Mouse (Mus musculus): ENCODE measurements around the gene Bri3bp.
"Not testable (repeated sequence)": the region's sequence is repeated elsewhere in the genome, so short reads cannot be mapped to it uniquely, and the experiment has no call there.

Gene Bri3bp

DNA sequence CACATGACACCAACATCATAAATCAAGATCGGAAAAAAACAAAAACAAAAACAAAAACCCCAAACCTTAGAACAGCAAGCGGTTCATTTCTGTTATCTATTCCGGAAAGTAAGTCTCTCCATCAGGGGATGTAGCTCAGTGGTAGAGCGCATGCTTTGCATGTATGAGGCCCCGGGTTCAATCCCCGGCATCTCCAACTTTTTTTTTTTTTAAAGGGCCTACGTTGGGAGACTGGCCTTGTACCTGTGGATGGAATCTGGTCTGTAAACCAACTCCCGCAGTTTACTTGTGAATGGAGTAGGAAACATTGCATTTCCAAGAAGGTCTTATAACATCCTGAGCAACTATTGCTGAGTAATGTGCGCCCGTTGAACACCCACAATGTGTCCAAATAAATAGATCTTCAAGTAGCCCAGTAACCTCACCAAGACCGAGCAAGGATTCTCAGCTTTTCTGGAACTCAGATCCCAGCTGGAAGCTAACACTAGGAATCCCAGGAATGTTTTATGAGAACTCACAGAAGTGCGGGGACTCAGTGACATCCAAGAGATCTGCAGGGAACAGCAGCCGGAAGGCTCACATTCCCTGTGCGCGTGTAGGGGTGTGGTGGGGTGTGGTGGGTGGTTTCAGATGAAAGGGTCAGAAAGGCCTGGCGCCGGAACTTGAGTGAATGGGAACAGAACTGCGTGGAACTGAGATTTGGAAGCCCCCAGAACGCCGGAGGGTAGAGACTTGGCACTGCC lies 31.8 kb upstream of the Bri3bp start:
- DNase-seq = peak; percentile 61

DNA sequence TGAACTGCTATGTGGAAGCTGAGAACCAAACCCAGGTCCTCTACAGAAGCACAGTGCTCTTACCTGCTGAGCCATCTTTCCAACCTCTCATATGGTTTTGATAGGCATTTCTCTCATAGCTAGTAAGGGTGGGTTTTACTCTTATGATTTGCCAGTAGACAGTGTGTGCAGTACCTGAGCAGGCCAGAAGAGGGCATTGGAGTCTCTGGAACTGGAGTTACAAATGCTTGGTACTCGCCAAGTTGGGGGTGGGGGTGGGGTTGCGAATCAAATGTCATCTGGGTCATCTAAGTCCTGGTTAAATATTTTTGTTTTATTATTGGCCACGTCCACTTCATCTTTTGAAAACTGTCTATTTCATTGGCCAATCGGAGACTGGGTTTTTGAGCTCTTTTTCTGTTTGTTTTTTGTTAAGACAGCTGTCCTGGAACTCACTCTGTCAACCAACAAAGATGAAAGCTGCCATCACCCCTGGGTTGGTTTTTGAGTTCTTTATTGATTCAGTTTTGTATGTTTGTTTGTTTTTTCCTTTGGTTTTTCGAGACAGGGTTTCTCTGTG lies 29.3 kb upstream of the Bri3bp start:
- peak; percentile 85 for DNase-seq

DNA sequence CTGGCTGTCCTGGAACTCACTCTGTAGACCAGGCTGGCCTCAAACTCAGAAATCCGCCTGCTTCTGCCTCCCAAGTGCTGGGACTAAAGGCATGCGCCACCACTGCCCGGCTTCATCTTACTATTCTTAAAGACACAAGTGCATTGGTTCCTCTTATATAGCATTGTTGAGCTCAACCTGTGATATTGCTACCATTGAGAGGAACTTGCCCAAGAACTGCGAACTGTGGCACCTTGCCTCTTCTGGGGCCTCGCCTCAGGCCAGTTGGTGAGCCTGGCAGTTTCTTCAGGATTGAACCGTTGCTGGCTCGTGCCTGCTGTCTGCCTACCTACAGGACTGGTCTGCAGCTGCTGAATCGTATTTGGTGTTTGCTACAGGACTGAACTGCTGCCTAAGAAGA lies 28.8 kb upstream of the Bri3bp start:
- DNase-seq = not testable (repeated sequence)

DNA sequence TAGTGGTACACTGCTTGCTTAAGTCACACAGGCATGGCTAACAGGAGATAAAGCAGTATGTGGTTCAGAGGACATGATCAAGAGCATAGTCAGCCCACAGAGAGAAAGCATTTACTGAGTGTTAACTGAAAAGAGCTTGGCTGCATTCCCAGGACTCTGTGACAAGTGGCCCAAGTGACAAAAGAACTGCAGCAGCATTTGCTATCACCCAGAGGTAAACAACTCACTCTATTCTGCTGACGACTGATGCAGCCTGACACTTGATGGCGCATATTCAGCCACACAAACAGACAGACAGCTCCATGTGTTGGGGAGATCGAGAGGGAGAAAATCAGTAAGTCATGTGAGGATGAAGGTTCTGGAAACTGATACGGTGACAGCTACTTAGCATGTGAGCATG lies 27.6 kb upstream of the Bri3bp start:
- DNase-seq = no peak

DNA sequence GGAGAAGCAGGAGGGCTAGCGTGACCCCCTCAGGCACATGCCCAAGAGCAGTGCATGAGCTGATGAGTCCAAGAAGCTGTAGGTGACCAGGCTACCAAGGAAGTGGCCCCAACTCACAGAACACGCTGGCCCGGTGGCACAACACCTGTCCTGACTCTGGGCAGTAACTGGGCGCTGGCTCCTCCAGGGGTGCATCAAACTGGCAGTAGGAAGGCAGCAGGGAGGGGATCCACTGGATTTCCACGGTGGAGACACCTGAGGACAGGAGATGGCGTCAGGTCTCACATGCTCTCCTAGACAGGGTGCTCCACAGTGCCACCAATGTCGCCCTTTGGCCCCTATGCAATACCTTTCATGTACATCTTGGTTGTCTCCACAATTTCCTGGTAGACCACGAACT lies 25.2 kb upstream of the Bri3bp start:
- no peak for DNase-seq

DNA sequence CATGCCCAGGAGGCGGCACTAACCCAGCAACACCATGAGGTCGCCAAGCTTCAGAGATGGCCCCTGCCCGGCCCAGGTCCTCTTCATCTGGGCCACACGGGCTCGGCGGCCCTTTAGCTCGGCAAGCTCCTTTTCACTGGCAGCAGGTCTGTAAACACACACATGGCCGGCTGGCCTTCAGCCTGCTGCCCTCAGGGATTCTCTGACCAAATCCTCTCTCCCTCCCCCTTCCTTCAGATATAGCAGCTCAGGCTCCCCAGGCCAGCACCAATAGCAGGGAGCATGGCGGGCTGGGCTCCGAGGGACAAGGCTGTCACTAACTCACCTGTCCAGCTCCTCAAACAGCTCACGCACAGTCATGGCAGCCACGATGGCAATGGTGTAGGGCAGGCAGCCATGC lies 22.7 kb upstream of the Bri3bp start:
- no peak for DNase-seq

DNA sequence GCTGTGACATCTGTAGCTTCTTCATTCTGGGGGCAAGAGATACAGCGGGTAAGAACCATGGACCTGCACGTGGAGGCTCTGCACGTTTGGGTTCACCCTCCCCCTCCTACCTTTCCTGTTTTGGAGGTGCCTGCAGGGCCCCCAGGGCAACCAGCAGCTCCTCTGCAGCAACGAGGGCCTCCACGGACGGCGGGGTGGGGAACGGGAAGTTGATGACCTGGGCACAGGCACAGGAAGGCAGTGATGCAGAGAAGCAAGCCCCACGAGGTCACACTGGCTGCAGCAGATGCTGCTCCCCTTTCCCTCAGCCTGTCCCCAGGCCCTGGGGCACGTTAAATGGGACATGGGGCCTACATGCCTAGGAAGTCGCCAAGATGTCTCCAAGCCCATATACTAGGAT lies 22.2 kb upstream of the Bri3bp start:
- no peak for DNase-seq

DNA sequence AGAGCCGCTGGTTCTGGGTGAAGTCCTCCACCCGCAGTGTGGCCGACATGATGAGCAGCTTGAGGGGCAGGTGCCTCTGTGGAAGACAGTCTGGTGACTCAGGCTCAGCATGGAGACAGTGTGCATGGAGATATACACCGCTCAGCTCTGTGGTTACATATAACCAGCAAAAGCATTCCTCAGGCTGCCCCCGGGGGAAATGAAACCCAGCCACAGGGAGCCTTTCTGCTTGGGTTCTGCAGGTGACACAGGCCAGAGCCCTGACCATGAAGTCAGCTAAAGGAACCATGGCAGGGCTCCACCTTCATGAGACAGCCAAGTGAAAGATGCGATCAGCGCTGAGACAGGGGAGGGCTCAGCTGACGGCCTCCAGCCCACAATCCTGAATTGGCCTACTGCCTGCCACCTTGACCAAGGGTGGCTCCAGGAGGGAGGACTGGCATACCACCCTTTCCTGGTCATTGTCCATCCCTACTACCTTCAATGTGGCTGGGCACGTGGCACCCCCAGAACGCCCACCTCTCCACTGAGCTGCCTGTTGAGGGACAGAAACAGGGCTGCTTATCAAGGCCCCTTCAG lies 15.6 kb upstream of the Bri3bp start:
- no peak for DNase-seq

DNA sequence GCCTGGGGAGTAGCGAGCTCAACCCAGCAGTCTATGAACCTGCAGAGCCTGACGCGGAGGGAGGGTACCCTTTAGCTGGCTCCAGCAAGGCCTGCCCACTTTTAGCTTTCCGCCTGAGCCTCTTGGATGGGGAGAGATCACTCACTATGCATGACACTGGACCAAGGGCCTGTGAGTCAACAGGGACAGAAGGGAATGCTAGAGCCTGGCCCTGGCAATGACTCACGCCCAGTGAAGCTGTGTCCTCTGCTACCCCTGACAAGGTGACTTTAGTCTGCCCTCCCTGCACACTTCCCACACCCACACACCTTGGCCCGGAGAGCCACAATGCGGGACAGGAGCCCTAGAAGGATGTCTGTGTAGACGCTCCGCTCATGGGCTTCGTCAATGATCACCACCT lies 15.0 kb upstream of the Bri3bp start:
- DNase-seq = no peak

DNA sequence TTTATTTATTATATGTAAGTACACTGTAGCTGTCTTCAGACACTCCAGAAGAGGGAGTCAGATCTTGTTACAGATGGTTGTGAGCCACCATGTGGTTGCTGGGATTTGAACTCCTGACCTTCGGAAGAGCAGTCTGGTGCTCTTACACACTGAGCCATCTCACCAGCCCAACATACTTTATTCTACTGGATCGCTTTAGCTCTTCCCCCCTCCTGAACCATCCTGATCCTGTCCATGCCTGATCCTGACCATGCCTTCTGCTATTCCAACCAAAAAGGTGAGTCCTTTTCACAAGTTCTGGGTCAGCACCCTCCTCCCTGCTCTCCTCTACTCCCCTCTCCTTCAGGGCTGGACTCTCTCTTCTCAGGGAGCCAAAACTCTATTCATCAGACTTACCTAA lies 9.0 kb upstream of the Bri3bp start:
- DNase-seq = not testable (repeated sequence)

DNA sequence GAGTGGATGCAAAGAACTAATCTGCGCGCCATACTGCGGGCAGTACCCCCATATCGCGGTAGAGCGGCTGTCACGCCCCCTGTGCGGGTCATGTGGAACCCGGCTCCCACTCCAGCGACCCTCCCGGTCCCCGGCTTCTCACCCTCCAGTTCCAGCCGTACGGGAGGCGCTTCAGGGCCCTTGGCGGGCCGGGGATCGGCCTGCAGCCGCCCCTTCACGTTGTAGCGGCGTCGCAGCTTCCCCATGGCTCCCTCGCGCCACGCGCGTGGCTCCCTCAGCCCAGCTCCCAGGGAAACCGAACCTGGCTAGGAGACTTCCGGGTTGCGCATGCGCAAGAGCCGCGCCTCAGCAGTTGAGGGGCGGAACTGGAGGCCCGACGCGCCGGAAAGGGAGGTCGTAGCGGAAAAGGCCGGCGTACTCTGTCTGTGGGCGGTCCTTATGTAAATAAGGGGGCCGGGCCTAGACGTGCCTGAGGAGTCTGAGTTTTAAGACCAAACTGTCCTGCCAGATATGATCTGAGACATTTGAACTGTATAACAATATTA lies 7.5 kb upstream of the Bri3bp start, which contains the start of gene Dhx37:
Gene Dhx37 (minus strand): TSS at position 329 of the 545 bp plus-strand sequence.
- peak; percentile 95 for DNase-seq

DNA sequence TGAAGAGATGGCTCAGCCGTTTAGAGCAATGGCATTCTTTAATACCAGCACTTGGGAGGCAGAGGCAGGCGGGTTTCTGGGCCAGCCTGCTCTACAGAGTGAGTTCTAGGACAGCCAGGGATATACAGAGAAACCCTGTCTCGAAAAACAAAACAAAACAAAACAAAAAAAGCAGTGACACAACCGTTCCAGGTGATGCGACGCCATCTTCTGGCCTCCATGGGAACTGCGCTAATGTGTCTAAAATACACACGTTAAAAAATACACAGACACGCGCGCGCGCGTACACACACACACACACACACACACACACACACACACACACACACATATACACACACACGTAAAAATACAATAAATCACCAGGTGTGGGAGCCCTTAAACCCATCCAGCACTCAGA lies 7.0 kb upstream of the Bri3bp start:
- DNase-seq = not testable (repeated sequence)

DNA sequence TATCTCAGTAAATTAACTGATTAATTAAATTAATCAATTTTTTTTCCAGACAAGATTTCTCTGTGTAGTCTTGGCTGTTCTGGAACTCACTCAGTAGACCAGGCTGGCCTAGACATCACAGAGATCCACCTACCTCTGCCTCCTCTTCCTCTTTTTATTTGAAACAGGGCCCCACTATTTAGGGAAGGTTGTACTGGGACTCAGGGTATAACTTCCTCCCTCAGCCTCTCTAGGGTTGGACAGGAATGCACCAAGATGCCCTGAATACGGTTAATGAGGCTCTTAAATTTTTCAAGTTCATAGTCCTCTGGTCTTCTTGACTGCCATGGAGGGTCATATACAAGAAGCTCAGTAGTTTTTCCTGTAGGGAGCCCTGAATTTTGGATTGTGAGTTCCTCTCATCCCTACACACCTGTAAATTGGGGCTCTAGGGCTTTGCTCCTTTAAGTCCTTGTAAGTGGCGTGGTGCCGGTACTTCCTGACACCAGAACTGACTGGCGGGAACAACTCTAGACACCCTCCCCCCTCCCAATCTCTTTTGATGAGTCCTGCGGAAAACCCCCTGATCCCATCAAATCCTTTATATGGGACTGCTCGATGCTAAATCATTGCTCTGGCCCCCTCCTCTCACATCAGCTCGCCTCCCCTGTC lies 660 bp upstream of the Bri3bp start:
- DNase-seq = peak; percentile 23

DNA sequence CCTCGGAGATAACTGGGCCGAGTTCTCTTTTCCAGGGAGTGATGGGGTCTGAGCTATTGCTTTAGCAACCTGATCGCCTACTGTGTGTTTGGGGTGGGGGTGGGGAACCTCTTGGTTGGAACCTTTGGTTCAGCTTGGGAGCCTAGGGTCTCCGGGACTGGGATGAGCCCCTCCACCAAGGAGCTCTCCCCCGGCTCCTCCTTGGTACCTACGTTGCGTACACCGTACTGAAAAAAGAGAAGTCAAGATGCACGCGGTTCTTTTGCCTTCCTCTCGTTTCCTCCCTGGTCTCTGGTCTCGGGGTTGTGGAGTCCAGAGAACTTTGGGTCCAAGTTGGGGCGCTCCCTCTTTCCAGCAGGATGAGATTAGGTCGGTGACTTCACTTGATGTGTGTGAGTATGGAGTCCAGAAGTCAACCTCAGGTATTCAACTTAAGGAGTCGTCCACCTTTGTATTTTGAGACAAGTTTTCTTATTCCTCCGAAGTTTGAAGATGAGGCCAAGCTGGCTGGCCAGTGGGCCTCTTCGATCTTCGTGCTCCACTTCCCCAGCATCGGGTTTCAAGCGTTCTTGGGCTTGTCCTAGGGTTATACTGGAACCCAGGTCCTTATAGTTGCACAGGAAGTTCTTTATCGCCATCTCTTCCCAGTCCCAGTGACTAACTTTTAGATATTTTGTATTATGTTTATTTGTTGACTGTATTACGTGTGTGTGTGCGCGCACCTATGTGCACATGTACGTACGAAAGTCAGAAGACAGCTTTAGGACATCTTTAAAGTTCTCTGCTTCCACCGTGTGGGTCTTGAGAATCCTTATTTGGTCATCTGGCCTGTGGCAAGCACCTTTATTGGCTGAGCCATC lies 998 bp downstream of the Bri3bp start:
- DNase-seq = peak; percentile 33

DNA sequence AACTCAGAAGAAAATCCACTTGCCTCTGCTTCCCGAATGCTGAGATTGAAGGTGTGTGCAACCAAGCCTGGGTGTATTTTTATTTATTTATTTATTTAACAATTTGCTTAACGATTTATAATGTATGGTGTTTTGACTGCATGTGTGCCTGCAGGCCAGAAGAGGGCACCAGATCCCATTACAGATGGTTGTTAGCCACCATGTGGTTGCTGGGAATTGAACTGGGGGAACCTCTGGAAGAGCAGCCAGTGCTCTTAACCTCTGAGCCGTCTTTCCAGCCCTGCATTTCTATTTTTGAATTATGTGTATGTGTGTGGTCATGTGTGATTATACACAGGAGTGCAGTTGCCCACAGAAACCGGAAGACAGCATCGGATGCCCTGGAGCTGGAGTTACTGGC lies 2.0 kb downstream of the Bri3bp start:
- DNase-seq = no peak

DNA sequence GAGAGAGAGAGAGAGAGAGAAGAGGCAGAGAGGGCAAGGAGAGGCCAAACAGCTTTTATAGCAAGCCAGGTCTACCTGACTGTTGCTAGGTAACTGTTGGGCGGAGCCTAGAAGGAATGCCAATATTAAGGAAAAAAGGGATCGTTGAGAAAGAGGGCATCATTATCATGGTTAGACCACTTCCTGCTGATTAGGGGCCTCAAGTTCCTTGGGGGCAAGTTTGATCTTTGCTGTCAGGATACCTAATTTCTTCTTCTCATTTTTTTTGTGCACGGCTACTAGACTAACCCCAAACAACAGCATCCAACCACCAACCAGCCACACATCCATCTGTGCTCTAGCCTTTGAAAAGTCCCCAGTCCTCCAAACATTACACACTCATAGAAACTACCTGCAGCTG lies 2.5 kb downstream of the Bri3bp start:
- DNase-seq = no peak

DNA sequence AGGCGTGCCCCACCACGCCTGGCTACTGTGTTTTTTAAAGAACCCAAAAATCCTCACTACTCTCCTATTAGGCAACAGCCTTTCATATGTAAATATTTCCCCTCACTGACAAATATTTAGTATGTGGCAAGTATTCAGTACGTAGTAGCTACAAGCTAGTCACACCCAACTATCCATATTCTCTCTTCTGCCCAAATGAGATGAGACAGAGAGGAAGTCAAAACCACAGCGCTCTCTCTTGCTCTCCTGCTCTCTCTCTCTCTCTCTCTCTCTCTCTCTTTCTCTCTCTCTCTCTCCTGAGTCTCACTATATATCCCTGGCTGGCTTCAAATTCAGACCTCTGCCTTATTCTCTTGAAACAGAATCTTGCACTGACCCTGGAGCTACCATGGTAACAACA lies 3.2 kb downstream of the Bri3bp start:
- DNase-seq = no peak

DNA sequence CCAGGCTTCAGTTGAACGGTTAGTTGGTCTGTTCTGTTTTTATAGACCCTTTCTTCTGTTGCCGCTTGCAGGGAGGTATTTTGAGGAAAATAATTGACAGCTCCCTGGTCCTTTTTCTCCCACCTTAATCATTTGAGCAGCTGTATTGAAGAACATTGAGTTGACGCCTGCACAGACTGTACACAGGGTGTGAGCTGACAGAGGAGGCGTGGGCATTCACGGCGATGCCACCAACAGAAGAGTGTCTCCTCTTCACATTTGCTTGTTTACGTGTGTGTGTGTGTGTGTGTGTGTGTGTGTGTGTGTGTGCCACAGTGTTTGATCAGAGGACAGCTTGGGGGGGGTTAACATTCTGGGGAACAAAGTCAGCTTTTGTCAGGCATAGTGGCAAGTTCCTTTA lies 5.0 kb downstream of the Bri3bp start:
- no peak for DNase-seq

DNA sequence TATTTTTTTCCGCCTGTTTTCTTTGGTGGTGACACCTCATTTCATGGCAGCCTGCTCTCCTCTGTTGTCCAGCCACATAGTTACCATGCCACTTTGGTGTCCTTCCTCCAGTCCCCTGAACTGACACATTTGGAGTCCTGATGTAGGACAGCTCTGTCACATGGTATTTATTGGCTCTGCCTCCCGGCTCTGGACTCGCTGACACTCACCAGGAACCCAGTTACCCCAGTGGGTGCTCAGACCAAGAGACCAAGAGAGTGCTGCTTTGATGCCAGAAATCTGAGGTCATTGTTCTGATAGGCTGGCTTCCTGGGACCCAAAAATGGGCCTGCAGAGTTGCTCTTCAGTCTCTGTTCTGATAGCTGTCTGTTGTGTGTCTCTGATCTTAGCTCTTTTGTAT lies 6.7 kb downstream of the Bri3bp start:
- no peak for DNase-seq

DNA sequence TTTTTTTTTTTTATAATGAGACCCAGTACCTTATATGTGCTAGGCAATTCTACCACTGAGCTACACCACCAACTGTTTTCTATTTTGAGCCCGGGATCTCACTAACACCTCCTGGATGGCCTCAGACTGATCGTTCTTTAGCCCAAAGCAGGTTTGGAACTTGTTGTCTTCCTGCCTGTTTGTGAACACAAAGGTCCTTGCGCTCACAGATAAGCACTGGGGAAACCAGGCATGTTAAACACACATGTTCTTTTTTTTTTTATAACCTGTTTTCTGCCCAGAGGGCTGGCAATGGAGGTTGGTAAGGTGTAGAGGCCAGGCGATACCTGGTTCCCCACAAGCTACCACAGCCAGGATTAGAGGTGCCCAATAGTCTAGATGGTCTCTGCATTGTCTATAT lies 7.3 kb downstream of the Bri3bp start:
- no peak for DNase-seq

DNA sequence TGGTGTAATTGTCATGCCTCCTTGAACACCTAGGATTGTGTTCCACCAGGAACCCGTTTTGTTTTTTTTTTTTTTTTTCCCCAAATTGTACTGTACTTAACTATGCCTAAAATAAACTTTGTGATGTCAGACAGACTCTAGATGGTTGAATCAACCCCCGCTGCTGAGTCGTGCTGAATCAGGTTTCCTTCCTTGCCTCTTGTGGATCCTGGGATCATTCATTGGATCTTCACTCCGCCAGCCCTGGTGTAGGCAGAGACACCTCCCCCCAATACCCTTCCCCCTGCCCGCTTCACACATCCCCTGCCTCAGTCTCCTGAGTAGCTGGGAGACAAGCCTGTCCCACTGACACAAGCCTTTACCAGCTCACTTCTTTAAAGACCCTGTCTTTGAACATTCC lies 7.9 kb downstream of the Bri3bp start:
- DNase-seq = no peak

DNA sequence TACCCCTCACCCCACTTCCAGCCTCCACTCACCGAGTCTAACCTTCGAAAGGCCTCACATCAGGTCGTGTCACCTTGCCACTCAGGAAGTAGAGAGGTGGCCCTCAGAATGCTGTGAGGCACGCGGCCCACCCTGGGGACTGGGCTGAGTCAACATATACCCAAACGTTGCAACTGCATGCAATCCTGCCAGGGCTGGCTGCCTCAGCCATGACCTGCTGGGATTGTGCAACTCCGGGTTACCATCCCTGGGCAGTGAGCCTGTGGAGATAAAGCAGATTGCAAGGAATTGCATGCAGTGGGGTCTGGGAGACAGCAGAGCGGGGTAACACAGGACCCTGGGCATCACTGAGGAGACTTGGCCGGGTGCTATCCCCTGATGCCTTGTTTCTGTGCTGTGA lies 11.2 kb downstream of the Bri3bp start:
- no peak for DNase-seq

DNA sequence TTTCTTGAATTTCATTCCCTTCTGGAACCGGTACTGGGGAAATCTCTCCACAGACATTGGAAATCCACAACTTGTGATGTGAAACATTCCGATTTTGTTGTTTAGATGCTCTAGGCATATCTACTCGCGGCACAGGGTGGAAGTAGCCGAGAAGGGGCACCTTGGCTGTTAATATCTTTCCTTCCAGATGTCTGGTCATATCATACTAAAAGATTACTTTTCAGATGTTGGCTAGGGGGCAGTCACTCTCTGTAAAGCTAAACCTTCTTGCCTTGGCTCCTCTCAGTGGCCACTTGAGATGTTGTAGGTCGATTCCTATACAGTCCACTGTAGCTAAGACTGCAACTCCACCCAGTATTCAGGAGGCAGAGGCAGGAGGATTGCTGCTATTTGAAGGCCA lies 14.7 kb downstream of the Bri3bp start:
- no peak for DNase-seq
